Mouse (Mus musculus): ENCODE data around the gene Mthfr. TPM values are rescaled to one million over a fixed set of nuclear protein-coding genes. Genes with fewer than 3 reads are reported as not detected.

Mthfr gene
- polyA plus RNA-seq, 1 experiment from 2014 or later, result 8.2 TPM

GRCm38 (mm10) chr4:148056801-148057200, 17.9 kb downstream of the Mthfr start:
- H3K4me3 ChIP-seq (ENCODE audit: low read depth, low read length), result no peak overlapping the region
- peaks cover 34% of the 10 kb centered on the region for H3K36me3 ChIP-seq (ENCODE audit: control insufficient read depth, insufficient read depth, low read length)
- H3K27ac ChIP-seq (replicated peaks), result no peak overlapping the region
- H3K27me3 ChIP-seq (ENCODE audit: control insufficient read depth, insufficient read depth, low read length), result no peaks in the 10 kb centered on the region
- TF ChIP-seq CTCF (IDR thresholded peaks at IDR 0.05; ENCODE audit: low read depth), result no peak
- no peak for TF ChIP-seq EP300 (optimal IDR thresholded peaks at IDR 0.05)
- 83% methylated on average over 4 of the region's 4 CpGs for whole genome bisulfite sequencing
- H3K9ac ChIP-seq (ENCODE audit: low read length), result no peak overlapping the region
- DNase-seq (ENCODE audit: low spot score) (no peak), ATAC-seq (ENCODE audit: low FRiP score, low TSS enrichment) (no peak)
- H3K9me3 ChIP-seq (ENCODE audit: control insufficient read depth, low read length), result no peaks in the 10 kb centered on the region
- H3K4me1 ChIP-seq (replicated peaks; ENCODE audit: control insufficient read depth, insufficient read depth), result no peaks in the 10 kb centered on the region
- no peak overlapping the region for H3K4me2 ChIP-seq (replicated peaks; ENCODE audit: low read depth)

DNA sequence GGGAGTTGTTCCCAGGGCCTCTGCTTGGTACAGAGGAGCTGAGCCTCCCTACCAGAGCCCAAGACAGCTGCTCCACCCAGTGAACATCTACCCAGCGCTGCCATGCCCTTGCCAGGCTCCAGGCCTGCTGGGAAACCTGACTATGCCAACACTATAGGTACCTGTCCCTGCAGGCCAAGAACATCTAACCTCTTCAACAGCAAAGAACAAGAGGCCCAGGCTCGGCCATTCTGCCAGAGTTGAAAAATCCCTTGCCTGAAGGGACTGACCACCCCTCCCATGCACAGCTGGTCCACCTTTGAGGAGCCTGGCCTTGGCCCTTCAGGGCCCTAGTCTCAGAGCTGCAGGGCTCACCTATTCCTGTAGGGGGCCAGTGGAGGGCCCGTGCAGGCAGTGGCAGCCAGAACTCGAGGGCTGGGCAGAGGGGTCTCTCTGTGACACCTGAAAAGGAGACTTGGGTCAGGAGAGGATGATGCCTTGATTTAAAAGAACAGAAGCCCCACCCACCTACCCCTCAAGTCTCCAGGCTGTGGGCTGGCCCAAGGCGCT, 18.9 kb downstream of the Mthfr start:
- 63% methylated on average over 5 of the region's 5 CpGs for WGBS
- Histone ChIP-seq H3K4me3 (ENCODE audit: low read depth, low read length) (no peak overlapping the region), H3K36me3 (ENCODE audit: control insufficient read depth, insufficient read depth, low read length) (peaks cover 33% of the 10 kb centered on the region), H3K9me3 (ENCODE audit: control insufficient read depth, low read length) (no peaks in the 10 kb centered on the region), H3K4me1 (replicated peaks; ENCODE audit: control insufficient read depth, insufficient read depth) (no peaks in the 10 kb centered on the region), H3K9ac (ENCODE audit: low read length) (no peak overlapping the region), H3K27me3 (ENCODE audit: control insufficient read depth, insufficient read depth, low read length) (no peaks in the 10 kb centered on the region), H3K27ac (replicated peaks) (no peak overlapping the region), H3K4me2 (replicated peaks; ENCODE audit: low read depth) (no peak overlapping the region)
- ATAC-seq (ENCODE audit: low FRiP score, low TSS enrichment) (no peak), DNase-seq (ENCODE audit: low spot score) (no peak)
- TF ChIP-seq CTCF (IDR thresholded peaks at IDR 0.05; ENCODE audit: low read depth), result peak; percentile 43
- TF ChIP-seq EP300 (optimal IDR thresholded peaks at IDR 0.05), result no peak

DNA sequence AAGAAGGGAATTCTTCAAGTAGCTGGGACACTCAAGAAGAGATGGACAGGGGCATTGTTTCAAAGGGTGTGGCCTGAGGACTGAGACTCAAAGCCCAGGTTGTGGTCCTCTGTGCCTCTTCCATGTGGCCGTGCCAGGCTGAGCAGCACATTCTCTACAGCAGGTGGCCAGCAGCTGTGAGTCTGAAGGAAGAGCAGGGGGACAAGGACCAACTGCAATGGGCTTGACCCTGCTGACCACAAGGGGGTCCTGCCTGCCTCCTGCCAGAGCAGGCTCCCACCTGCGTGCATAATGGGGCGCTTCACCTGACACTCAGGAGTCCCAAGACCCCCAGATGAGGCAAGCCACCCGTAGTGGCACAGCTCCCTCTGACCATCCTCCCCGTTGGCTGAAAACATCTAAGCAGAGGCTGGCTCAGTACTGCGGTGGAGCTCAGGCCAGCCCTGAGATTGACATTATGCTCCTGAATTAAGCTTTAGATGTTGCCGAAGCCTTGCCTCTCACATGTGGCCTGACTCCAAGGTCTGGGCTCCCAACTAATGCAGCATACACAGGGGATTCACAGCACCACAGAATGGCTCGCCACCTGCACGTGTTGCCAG, 19.4 kb downstream of the Mthfr start:
- 85% methylated on average over 9 of the region's 9 CpGs for WGBS
- H3K27me3 ChIP-seq (ENCODE audit: control insufficient read depth, insufficient read depth, low read length), result no peaks in the 10 kb centered on the region
- DNase-seq (ENCODE audit: low spot score) (no peak), ATAC-seq (ENCODE audit: low FRiP score, low TSS enrichment) (no peak)
- no peak overlapping the region for H3K9ac ChIP-seq (ENCODE audit: low read length)
- H3K36me3 ChIP-seq (ENCODE audit: control insufficient read depth, insufficient read depth, low read length), result peaks cover 29% of the 10 kb centered on the region
- TF ChIP-seq EP300 (optimal IDR thresholded peaks at IDR 0.05) (no peak), CTCF (IDR thresholded peaks at IDR 0.05; ENCODE audit: low read depth) (no peak)
- no peaks in the 10 kb centered on the region for H3K9me3 ChIP-seq (ENCODE audit: control insufficient read depth, low read length)
- H3K4me2 ChIP-seq (replicated peaks; ENCODE audit: low read depth), result no peak overlapping the region
- H3K4me3 ChIP-seq (ENCODE audit: low read depth, low read length), result no peak overlapping the region
- no peaks in the 10 kb centered on the region for H3K4me1 ChIP-seq (replicated peaks; ENCODE audit: control insufficient read depth, insufficient read depth)
- no peak overlapping the region for H3K27ac ChIP-seq (replicated peaks)

DNA sequence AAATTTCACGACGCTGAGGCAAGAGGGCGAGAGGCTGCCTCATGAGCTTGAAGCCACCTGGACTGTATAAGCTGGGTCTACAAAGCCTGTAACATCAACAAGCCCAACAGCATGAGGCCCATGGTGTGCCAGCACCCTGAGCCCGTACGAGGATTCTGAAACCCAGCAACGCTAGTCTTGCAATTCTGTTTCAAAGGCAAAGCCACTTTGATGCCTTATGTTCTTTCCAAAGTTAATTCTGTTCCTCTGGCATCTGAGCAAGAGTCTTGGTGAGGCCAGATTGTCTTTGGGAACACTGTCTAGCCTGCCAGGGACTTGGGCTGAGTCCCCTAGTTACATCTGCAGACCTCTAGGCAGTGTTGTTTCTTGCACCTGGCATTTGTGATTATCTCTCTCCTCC, 20.1 kb downstream of the Mthfr start:
- TF ChIP-seq CTCF (IDR thresholded peaks at IDR 0.05; ENCODE audit: low read depth) (no peak), EP300 (optimal IDR thresholded peaks at IDR 0.05) (no peak)
- H3K9ac ChIP-seq (ENCODE audit: low read length), result no peak overlapping the region
- no peak overlapping the region for H3K4me3 ChIP-seq (ENCODE audit: low read depth, low read length)
- no peak for ATAC-seq (ENCODE audit: low FRiP score, low TSS enrichment)
- H3K4me1 ChIP-seq (replicated peaks; ENCODE audit: control insufficient read depth, insufficient read depth), result no peaks in the 10 kb centered on the region
- no peak overlapping the region for H3K4me2 ChIP-seq (replicated peaks; ENCODE audit: low read depth)
- WGBS, result 91% methylated on average over 6 of the region's 6 CpGs
- peaks cover 24% of the 10 kb centered on the region; the same call in 1 of the 2 replicates for H3K36me3 ChIP-seq (ENCODE audit: control insufficient read depth, insufficient read depth, low read length)
- no peaks in the 10 kb centered on the region for H3K27me3 ChIP-seq (ENCODE audit: control insufficient read depth, insufficient read depth, low read length)
- H3K27ac ChIP-seq (replicated peaks), result no peak overlapping the region
- H3K9me3 ChIP-seq (ENCODE audit: control insufficient read depth, low read length), result no peaks in the 10 kb centered on the region
- no peak for DNase-seq (ENCODE audit: low spot score)

- WGBS, result 46% methylated on average over 13 of the region's 13 CpGs
- ATAC-seq (ENCODE audit: low FRiP score, low TSS enrichment), result peak; percentile 69
- Histone ChIP-seq H3K9ac (ENCODE audit: low read length) (no peak overlapping the region), H3K4me1 (replicated peaks; ENCODE audit: control insufficient read depth, insufficient read depth) (no peaks in the 10 kb centered on the region), H3K27me3 (ENCODE audit: control insufficient read depth, insufficient read depth, low read length) (no peaks in the 10 kb centered on the region), H3K36me3 (ENCODE audit: control insufficient read depth, insufficient read depth, low read length) (peaks cover 17% of the 10 kb centered on the region; the same call in 1 of the 2 replicates), H3K4me3 (ENCODE audit: low read depth, low read length) (no peak overlapping the region), H3K4me2 (replicated peaks; ENCODE audit: low read depth) (no peak overlapping the region), H3K27ac (replicated peaks) (no peak overlapping the region), H3K9me3 (ENCODE audit: control insufficient read depth, low read length) (no peaks in the 10 kb centered on the region)
- TF ChIP-seq EP300 (optimal IDR thresholded peaks at IDR 0.05) (no peak), CTCF (IDR thresholded peaks at IDR 0.05; ENCODE audit: low read depth) (peak; percentile 78)
- peak; percentile 58 for DNase-seq (ENCODE audit: low spot score)
Measured at GRCm38 (mm10) chr4:148060120-148061085, 21.5 kb downstream of the Mthfr start.

Measured in stomach, postnatal 0 days (tissue).